Mouse (Mus musculus) heart, postnatal 10 days (tissue): ENCODE results near the gene Clcf1. TPM values are rescaled to one million over a fixed set of nuclear protein-coding genes. Genes with fewer than 3 reads are reported as not detected.

Experiments
- DNase-seq, 2 experiments: peaks; one replicate each; pipeline ENCODE4 v3.0.0; 2021
- intact Hi-C: fragments of 180-260 bp; cut with DNase I; formaldehyde crosslinking; loops from one replicate; pipeline ENCODE4 v1.15.1; 2025
- total RNA-seq, 2 experiments: library from RNA; stranded (reverse); gene quantifications; 2 replicates each; pipeline ENCODE4 v1.2.3; 2021

Gene Clcf1
- total RNA-seq, 2 experiments from 2014 or later: 1.6 to 2.5 TPM

DNA sequence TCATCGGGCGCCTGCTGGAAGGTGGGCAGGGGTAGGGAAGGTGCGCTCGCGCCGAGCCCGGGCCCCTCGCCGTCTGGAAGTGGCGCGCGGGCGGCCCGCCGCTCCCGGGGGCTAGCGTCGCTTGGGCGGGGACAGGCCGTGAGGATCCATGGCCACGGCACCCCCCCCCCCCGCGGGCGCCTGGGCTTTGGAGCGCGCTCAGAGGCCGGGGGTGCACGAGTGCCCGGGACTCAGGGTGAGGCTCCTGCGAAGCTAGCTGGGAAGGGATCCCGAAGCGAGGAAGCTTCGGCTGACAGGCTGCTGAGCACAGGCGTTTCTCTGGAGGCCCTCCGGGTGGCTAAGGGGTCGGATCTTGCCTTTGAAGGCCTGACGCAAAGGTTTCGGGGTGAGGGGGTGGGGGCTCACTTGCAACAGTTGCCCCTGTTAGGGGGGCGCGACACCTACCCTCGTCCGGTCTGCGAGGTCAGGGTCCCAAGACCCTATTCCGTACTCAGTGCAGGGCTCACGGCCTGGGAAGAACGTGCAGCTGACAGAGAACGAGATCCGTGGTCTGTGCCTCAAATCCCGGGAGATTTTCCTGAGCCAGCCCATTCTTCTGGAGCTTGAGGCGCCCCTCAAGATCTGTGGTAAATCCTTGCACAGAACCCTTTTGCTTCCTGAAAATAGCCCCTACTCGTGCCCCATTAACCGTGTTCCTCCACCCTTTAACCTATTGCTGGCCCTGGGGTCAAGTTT, 21.6 kb upstream of the Clcf1 start:
- DNase-seq: peak in 1 of 2 experiments; percentile 46
- intact Hi-C loops: loop anchor here (1.0 kb wide), 1 partner anchor 22 kb away; no protein-coding TSS in a partner anchor

DNA sequence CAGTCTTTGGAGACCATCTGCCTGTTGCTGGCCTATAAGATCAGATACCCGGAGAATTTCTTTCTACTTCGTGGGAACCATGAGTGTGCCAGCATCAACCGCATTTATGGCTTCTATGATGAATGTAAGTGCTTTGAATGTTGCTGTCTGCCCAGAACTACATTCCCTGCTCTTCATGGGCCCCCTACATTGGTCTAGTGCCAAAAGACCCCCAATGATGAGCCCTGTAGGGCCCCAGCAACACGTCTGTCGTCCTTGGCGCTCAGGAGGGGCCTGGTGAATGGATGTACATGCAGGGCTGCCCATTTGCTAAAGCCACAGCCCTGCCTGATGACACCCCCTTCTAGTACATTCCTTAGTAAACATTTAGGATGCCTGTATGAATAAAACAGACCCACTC, 20.9 kb upstream of the Clcf1 start:
- DNase-seq: peak in 1 of 2 experiments; percentile 15
- intact Hi-C loops: no loop called here

DNA sequence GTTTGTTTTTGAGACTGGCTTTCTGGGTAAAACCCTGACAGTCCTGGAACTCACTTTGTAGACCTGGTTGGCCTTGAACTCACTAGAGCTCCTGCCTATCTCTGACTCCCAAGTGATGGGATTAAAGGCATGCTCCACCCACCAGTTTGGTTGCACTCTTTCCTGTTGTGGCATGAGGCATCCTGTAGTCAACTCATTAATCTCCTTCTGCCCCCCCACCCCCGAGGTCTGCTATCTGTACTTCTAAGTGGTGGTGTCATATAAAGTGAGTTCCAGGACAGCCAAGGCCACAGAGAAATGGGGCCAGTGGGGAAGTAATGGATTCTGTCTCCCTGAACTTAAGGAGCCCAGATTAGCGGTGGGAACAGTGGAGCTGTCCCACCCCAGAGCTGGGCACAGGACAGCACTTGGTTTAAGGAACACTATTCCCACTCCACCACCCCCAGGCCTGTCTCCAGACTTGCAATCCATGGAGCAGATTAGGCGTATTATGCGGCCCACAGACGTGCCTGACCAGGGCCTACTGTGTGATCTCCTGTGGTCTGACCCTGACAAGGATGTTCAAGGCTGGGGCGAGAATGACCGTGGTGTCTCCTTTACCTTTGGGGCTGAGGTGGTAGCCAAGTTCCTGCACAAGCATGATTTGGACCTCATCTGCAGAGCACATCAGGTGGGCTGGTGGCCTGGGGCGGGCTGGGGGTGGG, 19.9 kb upstream of the Clcf1 start:
- no peak for DNase-seq
- intact Hi-C loops: no loop called here

DNA sequence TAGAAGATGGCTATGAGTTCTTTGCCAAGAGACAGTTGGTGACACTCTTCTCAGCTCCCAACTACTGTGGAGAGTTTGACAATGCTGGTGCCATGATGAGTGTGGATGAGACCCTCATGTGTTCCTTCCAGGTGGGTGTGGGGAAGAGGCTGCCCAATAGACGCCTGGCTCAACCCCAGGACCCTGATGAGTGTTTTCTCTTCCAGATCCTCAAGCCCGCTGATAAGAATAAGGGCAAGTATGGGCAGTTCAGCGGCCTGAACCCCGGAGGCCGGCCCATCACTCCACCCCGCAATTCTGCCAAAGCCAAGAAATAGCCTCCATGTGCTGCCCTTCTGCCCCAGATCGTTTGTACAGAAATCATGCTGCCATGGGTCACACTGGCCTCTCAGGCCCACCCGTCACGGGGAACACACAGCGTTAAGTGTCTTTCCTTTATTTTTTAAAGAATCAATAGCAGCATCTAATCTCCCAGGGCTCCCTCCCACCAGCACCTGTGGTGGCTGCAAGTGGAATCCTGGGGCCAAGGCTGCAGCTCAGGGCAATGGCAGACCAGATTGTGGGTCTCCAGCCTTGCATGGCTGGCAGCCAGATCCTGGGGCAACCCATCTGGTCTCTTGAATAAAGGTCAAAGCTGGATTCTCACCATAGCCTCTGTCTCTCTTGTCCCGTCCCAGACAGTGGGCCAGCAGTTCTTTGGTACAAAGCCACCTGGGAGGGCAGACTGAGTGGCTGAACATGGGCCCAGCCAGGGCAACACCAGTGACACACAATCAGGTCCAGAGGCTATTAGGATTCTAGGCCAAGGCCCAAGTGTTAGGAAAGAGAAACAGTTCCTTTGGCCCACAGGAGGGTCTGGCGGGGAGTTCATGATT, 19.0 kb upstream of the Clcf1 start:
- peak in 1 of 2 experiments; percentile 12 for DNase-seq
- intact Hi-C loops: no loop called here

DNA sequence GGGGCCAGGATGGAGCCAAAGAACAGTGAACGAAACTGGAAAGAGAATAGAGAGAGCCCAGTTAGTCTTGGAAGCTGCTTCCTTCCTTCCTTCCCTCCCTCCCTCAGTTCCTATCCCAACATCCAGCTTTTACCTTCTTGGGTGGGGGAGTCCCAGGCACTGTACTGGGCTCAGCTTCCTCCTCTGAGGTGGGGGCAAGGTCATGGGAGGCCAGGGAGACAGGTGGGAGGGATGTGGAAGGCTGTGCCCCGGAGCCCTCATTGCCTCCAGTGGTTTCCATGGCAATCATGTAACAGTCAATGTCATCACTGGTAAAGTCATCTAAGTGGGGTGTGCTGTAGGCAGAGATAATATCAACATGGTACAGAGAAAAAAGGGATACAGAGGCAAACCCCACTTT, 18.0 kb upstream of the Clcf1 start:
- intact Hi-C loops: no loop called here
- DNase-seq: peak in 1 of 2 experiments; percentile 10

DNA sequence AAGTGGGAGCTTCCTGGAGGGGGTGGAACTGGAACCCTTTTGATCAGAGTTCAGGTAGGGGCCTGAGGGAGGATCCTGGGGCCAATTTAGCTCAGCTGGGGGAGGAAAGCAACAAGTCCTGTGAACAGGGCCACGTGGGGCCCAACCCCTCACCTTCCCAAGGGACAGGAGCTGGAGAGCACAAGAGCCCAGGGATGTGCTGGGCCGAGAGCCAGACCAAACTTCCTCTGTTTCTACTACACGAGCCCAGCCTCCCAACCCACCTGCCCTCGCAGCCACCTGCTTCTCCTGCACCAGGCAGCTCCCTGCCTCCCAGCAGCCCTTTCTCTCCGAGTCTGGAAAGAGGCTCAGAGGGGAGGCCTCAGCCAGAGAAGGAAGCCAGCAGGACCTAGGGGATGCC, 17.5 kb upstream of the Clcf1 start:
- peak in 1 of 2 experiments; percentile 43 for DNase-seq
- intact Hi-C loops: no loop called here

DNA sequence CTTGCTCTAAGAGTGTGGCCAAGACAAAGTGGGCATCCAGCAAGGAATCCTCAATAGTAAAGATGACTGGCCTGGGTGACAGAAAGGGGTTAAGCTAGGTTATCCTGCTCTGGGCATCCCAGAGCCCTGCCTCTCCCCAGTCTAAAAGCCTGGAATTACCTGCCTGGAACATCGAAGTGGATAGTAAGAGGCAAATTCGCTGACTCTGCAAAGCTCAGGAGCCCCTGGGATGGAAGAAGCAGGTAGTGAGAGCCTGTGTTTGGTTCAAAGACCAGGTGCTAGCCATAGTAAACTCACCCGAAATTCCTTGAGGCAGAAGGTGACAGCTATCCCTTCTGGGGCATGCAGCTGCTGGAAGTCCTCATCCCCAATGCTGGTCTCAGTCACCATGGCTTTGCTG, 16.9 kb upstream of the Clcf1 start:
- intact Hi-C loops: no loop called here
- DNase-seq: no peak

DNA sequence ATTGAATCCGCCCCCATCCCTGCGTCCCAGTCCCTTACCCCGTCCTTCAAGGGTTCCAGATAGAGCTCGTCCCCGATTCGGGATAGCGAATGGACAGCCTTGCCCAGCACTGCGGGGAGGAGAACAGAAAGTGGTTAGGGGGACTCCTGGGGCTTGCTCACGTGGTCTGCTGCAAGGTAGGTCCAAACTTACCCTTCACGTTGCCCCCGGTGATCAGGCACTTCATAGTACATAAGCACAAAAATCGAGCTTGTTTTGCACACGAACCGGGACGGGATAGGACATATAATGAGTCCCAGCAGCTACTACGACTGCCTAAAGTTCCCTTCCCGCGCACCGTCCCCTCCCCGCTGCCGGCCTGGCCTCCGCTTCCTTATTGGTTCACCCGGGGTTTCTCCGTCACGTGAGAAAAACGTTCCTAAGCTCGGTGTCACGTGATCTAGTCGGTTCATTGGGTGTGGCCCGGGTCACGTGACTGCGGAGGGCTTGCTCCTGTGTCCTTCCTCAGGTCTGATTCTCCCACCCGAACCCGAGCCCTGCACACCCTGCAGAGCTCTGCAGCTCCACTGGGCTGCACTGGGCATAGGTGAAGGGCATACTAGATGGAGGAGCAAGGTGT, 12.6 kb upstream of the Clcf1 start, which contains the start of gene Rad9a:
Rad9a (minus strand) TSS at position 372 of the 619 bp plus-strand sequence.
- DNase-seq: peak; percentile 97 to 98
- intact Hi-C loops: no loop called here

DNA sequence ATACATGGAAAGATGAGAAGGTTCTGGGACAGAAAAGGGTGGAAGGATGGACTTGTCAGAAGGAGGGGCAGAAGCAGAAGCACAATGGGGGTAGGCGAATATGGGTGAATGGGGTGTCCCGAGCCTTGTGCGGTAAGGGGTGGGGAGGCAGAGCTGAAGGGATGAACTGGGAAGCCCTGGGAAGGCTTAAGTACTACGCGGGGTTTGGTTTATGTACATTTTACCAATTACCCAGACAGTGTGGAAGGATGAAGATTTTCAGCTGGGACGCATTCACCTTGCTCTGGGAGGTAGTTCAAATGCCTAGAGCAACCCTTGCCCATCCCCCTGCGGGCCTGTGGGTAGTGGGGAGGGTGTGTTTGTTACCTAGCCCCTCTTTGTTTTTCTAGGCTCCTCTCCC, 11.9 kb upstream of the Clcf1 start:
- peak in 1 of 2 experiments; percentile 9 for DNase-seq
- intact Hi-C loops: loop anchor here (2.0 kb wide), 1 partner anchor 103 kb away; the partner anchor contains the start of gene Pitpnm1

DNA sequence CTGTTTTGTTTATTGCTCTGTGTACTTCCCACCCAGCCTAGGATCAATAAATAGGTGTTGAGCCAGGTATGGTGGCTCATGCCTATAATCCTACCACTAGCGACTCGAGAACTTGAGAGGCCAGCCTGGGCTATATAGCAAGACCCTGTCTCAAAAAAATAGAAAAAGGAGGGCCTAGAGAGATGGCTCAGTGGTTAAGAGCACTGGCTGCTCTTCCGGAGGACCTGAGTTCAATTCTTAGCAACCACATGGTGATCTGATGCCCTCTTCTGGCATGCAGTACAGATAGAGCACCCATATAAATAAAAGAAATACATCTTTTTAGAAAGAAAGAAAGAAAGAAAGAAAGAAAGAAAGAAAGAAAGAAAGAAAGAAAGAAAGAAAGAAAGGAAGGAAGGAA, 10.9 kb upstream of the Clcf1 start:
- DNase-seq: peak in 1 of 2 experiments; percentile 10
- intact Hi-C loops: loop anchor here (2.0 kb wide), 1 partner anchor 104 kb away; the partner anchor contains the start of gene Pitpnm1

DNA sequence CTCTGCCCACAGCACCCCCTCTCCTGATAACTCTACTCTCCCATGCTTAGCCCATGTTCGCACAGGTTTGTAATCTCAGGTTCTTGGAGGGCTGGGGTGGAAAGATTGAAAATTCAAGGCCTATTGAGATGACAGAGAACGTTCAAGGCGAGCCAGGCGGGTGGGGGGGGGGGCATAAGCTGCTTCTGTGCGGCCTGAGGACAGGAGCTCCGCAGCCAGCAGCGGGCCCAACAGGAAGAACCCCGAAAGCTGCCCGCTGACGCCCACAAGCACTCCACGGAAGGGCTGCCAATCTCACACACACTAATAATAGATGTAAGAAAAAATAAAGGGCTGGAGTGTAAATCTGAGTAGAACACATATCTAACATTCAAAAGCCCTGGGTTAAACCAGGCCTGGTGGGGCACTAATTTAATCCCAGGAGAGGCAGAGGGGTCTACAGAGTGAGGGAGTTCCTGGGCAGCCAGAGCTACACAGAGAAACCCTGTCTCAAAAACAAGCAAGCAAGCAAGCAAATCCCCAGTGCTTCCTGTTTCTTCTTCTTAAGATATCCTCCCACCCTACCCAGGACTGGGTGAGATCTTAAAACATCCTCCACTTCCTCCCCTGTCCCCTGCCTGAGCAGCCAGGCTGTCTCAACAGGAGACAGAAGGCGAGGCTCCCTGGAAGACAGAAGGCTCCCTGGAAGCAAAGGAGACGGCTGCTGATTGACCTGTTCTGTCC, 10.3 kb upstream of the Clcf1 start:
- intact Hi-C loops: loop anchor here (2.0 kb wide), 1 partner anchor 105 kb away; the partner anchor contains the start of gene Pitpnm1
- DNase-seq: peak in 1 of 2 experiments; percentile 24

DNA sequence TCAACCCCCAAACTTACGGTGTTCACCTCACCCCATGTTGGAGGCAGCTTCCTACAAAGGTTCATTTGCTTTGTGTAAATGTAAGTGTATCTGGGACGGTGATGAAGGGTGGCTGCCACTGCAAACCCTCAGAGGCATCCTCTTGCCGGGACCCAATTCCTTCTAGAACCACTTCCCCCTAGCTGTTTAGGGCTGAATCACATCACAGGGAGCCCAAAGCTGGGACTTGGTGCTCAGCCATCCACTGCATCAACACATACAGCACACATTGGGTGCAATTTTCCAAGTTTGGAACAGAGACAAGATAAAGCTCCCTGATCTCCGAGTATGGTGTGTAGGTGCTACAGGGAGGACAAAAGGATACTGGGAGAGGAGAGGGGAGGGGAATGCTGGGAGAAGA, 9.1 kb upstream of the Clcf1 start:
- intact Hi-C loops: loop anchor here (5.0 kb wide), 1 partner anchor 102 kb away; the partner anchor contains the start of gene Grk2
- peak in 1 of 2 experiments; percentile 9 for DNase-seq

DNA sequence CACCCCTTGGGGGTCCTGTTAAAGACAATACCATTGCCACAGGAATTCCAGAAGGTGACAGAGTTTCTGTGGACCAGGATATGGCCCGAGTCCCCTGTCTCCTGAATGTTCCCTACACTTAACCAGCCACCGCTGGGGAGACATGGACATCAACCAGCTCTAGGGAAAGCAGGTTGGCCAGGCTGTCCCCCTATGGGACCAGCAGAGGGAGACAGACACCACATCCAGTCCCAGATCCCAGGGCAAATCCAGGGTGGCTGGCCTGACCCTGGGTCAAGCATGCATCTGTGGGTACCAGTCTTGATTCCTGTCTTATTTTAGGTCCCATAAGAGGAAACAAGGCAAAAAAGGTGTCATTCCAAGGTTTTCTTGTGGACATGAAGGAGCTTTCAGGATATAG, 7.1 kb upstream of the Clcf1 start:
- peak; percentile 81 to 85 for DNase-seq
- intact Hi-C loops: loop anchor here (1.0 to 5.0 kb wide), 2 partner anchors 21 to 100 kb away; partner anchors contain the start of gene Grk2

DNA sequence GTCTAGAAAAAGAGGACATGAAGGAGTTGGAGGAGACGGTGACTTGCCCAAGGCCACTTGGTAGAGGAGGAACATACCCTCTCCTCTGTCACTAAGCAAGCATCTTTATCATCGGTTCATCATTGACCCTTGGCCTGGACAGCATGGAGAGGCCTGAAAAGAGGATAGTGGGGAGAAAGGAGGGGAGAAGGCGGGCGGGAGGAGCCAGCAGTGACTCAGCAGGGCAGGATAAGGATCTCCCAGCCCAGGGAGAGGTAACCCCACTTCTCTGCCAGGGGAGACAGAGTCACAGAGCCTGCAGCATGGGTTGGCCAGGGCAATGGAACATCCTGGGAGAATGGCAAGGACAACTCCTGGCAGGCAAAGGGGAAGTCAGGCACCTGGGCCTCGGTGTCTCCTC, 5.5 kb upstream of the Clcf1 start:
- DNase-seq: no peak
- intact Hi-C loops: loop anchor here (5.0 kb wide), 1 partner anchor 99 kb away; the partner anchor contains the start of gene Grk2

DNA sequence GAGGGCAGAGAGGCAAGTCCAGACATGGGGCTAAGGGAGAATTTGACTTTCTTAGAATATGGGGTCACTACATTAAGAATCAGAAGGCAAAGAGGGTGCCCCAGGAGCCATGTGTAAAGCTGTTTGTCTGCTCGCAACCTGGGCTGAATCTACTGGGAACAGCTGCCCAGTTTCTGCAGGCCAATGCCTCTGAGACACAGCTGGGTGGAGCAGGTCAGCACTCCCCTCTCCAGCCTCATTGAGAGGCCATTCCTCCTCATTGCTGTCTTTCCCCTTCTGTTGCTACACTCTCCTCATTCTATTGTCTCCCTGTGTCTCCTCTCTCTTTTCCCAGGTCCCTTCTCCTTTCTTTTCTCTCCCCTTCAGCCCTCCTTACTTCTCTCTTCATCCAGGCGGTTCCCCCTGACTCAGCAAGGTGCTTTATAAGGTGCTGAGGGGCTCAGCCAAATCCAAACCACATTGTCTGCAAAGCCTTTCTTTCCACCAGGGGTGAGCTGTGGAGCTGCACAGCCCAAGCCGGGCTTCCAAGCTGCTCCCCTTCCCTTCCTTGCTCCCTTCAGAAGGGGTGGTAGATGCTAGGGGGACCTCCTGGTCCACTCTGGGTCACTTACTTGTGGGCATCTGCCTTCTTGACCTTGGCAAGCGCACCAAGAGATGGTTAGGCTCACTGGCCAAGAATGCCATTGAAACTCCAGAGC, 2.0 kb upstream of the Clcf1 start:
- intact Hi-C loops: no loop called here
- DNase-seq: no peak

DNA sequence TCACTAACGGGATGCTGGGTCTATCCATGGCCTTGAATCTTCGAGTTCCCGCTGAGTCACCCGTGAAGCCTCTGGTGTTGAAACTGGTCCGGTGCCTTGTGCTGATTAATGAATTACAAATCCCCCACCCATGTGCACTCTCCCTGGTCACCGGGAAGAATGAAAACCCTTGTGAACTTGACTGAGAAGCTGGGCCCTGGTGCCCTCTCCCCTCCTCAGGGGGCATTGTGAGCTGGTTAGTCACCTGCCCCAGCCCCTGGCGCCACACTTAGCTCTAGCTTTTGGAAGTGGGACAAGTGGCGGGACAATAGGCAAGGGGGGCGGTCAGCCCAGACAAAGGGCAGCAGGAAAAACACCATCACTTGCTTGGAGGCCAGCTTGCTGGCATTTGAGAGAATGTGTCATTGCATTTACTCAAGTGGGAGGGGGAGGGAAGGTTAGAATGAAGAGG, 489 bp upstream of the Clcf1 start:
- intact Hi-C loops: no loop called here
- DNase-seq: peak in 1 of 2 experiments; percentile 47

DNA sequence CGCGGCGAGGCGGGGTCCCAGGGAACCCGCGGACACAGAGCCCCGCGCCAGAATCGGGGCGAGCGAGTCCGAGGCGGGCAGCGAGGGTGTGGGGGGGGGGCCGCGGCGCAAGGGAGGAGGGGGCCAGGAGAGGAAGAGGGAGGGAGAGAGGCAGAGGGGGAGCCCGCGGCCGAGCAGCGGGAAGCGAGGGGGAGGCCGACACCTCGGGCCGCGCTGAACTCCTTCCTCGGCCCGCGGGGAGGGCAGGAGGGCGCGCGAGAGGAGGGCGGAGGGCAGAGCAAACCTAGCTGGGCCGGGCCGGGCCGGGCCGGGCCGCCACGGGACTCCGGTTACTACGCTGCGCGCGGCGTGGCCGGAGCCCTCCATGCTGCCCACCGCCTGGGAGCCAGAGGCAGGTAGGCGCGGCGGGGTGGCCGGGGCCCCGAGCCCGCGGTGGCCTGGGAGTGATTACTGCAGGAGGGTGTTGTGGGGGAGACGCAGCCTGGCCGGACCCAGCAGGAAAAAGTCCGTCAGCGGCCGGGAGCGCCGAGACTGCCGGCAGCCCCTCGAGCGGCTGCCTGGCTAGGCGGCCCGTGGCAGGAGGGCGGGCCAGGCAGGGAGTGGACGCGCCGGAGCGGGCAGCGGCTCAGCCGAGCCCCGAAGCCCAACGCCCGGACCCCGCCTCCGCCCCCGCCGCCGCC, 873 bp downstream of the Clcf1 start:
- peak; percentile 46 to 49 for DNase-seq
- intact Hi-C loops: no loop called here

DNA sequence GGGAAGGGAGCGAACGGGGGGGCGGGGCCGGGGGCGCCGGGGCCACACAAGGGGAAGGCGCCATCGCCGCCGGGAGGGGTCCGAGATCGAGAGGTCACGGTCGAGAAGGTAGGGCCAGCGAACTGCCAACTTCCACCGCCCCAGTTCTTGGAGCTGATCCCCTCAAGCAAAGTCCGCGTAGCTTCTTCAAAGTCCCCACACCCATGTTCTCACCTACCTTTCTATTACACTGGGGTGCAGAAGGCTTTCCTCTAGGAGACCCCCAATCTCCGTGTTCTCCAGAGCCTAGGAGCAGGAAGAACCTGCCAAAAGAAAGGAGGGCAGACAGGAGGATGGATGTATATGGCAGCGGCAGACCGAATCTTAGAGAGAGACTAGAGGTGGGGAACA, 1.4 kb downstream of the Clcf1 start:
- DNase-seq: no peak
- intact Hi-C loops: no loop called here
